8 mouse cellular contexts compared by ENCODE assay signal in the genomic region with DNA sequence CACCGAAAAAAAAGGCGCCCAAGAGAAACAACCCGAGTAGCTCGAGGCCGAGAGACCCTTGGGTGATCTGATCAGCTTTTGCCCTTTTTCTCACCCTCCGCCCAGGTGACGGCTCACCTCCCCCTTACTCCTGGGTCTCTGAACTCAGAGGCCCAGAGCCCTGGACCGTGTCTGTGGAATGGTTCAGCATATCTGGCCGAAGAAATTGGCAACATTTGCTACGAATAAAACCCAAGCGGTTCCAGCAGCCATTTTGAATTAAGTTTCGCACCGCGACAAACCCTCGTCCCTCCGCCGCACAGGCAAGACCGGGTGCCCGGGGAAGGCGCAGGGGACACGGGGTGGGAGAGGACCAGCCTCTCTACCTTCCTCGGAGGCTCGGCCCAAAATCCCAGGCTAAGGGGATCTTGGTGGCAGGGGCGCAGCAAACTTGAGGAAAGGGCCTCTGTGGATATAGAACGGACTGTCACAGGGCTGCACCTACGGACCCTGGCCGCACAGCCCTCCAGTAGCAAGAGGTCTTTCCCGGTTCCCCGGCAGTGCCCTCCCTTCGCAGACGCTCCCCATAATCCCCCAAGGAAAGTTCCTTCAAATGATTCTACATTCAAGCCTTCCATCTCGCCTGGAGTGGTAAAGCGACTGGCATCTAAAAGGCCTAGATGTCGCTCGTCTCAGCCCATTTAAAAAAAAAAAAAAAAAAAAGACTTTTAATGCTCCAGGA. TPM values are rescaled to one million over a fixed set of nuclear protein-coding genes. Genes with fewer than 3 reads are reported as not detected.
DNase-seq lines count a peak whose midpoint lies in the region; ATAC-seq and TF ChIP-seq lines count a peak whose summit lies in the region.

No protein-coding gene starts in this region.

- H3K9ac ChIP-seq in heart, embryonic 16.5 days (ENCODE audit: low read length): peak overlapping the region; percentile 100
- H3K9ac ChIP-seq in limb, embryonic 15.5 days: no peak overlapping the region
- peak overlapping the region; percentile 99 for H3K9ac ChIP-seq in neural tube, embryonic 14.5 days (replicated peaks; ENCODE audit: low read depth, low read length)

- H3K4me3 ChIP-seq in cortical plate, adult 2 months (ENCODE audit: insufficient read depth, low read length): peak overlapping the region; percentile 31
- H3K4me3 ChIP-seq in heart, embryonic 16.5 days (ENCODE audit: low read length): peak overlapping the region; percentile 69
- peak overlapping the region; percentile 36 for H3K4me3 ChIP-seq in limb, embryonic 15.5 days
- H3K4me3 ChIP-seq in neural tube, embryonic 14.5 days (ENCODE audit: low read depth, low read length): peak overlapping the region; percentile 75

- TF ChIP-seq CTCF in cortical plate, adult 2 months (IDR thresholded peaks at IDR 0.05; ENCODE audit: extremely low read depth, insufficient read depth, low read length): no peak

- H3K4me1 ChIP-seq in cortical plate, adult 2 months (ENCODE audit: control insufficient read depth, insufficient read depth, low read length): no peaks in the 10 kb centered on the region
- peaks cover 25% of the 10 kb centered on the region for H3K4me1 ChIP-seq in heart, embryonic 16.5 days (ENCODE audit: control insufficient read depth, insufficient read depth, low read length)
- peaks cover 21% of the 10 kb centered on the region for H3K4me1 ChIP-seq in limb, embryonic 15.5 days
- H3K4me1 ChIP-seq in neural tube, embryonic 14.5 days (ENCODE audit: control insufficient read depth, insufficient read depth, low read length): peaks cover 24% of the 10 kb centered on the region

- H3K36me3 ChIP-seq in heart, embryonic 16.5 days (ENCODE audit: control insufficient read depth, insufficient read depth): peaks cover 4% of the 10 kb centered on the region; the same call in 1 of the 2 replicates
- H3K36me3 ChIP-seq in limb, embryonic 15.5 days: no peaks in the 10 kb centered on the region
- H3K36me3 ChIP-seq in neural tube, embryonic 14.5 days (ENCODE audit: control insufficient read depth, insufficient read depth, low read length): peaks cover 12% of the 10 kb centered on the region; the same call in 1 of the 2 replicates

- no peak for TF ChIP-seq POLR2A in cortical plate, adult 2 months (IDR thresholded peaks at IDR 0.05; ENCODE audit: extremely low read depth, insufficient read depth, low read length)

- DNase-seq in retina, postnatal 1 day: peak; percentile 64
- no peak for DNase-seq in retina, embryonic 14.5 days (ENCODE audit: low spot score)
- DNase-seq in spleen, postnatal 36 days (ENCODE audit: low spot score in 2 of 2): no peak
- DNase-seq in layer of hippocampus, adult 9-10 months (ENCODE audit: low spot score): no peak

- no peak overlapping the region for H3K27ac ChIP-seq in cortical plate, adult 2 months (ENCODE audit: insufficient read depth, low read length)
- H3K27ac ChIP-seq in heart, embryonic 16.5 days (ENCODE audit: low read length): peak overlapping the region; percentile 90
- H3K27ac ChIP-seq in limb, embryonic 15.5 days: no peak overlapping the region
- H3K27ac ChIP-seq in neural tube, embryonic 14.5 days (ENCODE audit: low read depth, low read length): peak overlapping the region; percentile 100

- 3% methylated on average over 35 of the region's 35 CpGs for WGBS in heart, embryonic 16.5 days
- 6% methylated on average over 35 of the region's 35 CpGs for WGBS in limb, embryonic 15.5 days
- WGBS in neural tube, embryonic 14.5 days: 1% methylated on average over 35 of the region's 35 CpGs

- peak overlapping the region; percentile 89 for H3K4me2 ChIP-seq in heart, embryonic 16.5 days (ENCODE audit: low read depth, low read length)
- peak overlapping the region; percentile 61 for H3K4me2 ChIP-seq in limb, embryonic 15.5 days
- H3K4me2 ChIP-seq in neural tube, embryonic 14.5 days (ENCODE audit: low read depth, low read length): peak overlapping the region; percentile 96

- no peaks in the 10 kb centered on the region for H3K27me3 ChIP-seq in heart, embryonic 16.5 days (ENCODE audit: control insufficient read depth, insufficient read depth, low read length)
- H3K27me3 ChIP-seq in limb, embryonic 15.5 days: peaks cover 63% of the 10 kb centered on the region
- no peaks in the 10 kb centered on the region for H3K27me3 ChIP-seq in neural tube, embryonic 14.5 days (ENCODE audit: control insufficient read depth, insufficient read depth, low read length)

- ATAC-seq in heart, embryonic 16.5 days (replicated peaks; ENCODE audit: extremely low read depth, insufficient read depth, low FRiP score): no peak
- ATAC-seq in limb, embryonic 15.5 days (ENCODE audit: insufficient number of reproducible peaks, low FRiP score, low TSS enrichment, low read depth): no peak
- no peak for ATAC-seq in neural tube, embryonic 14.5 days (ENCODE audit: low read depth)

- no peaks in the 10 kb centered on the region for H3K9me3 ChIP-seq in heart, embryonic 16.5 days (replicated peaks; ENCODE audit: control insufficient read depth, low read length)
- H3K9me3 ChIP-seq in limb, embryonic 15.5 days: no peaks in the 10 kb centered on the region
- H3K9me3 ChIP-seq in neural tube, embryonic 14.5 days (ENCODE audit: control insufficient read depth, low read length): no peaks in the 10 kb centered on the region

RNA-seq across cellular contexts. Expression of a gene that starts 4.2 kb away (rescaled TPM):
- polyA plus RNA-seq in cortical plate, adult 2 months (2012; rRNA removed): 2.1 and 3.5 TPM in 2 replicates
- 59.8 and 61.6 TPM in 2 replicates for polyA plus RNA-seq in heart, embryonic 16.5 days (2015; fragmentation: Nextera tagmentation; extraction: Ambion mirVana)
- 16.3 and 17.1 TPM in 2 replicates for polyA plus RNA-seq in limb, embryonic 15.5 days (2015; fragmentation: Nextera tagmentation; extraction: Ambion mirVana)
- 170 and 186 TPM in 2 replicates for polyA plus RNA-seq in neural tube, embryonic 14.5 days (2014; fragmentation: Nextera tagmentation; extraction: Ambion mirVana)

Comparison
In these comparisons a context has a peak if more than half of its experiments do, and no peak if none do; other contexts are left out.
1. H3K27ac ChIP-seq: peak in heart, embryonic 16.5 days (single experiment) and neural tube, embryonic 14.5 days (single experiment); none in cortical plate, adult 2 months (single experiment) and limb, embryonic 15.5 days (single experiment).
2. Peak in every context shown above with its lines, with median percentiles within 50 percentile points of each other: H3K4me3 ChIP-seq and H3K4me2 ChIP-seq.